Mouse (Mus musculus) spleen, postnatal 0 days (tissue): Measurements from ENCODE around the gene Rmnd1. TPM values are rescaled to one million over a fixed set of nuclear protein-coding genes. Genes with fewer than 3 reads are reported as not detected.

Experiments used
- polyA plus RNA-seq: library from polyadenylated mRNA; unstranded; fragments of >200 nt; fragmentation: Nextera tagmentation; extraction: Ambion mirVana; gene quantifications from 2 replicates; pipeline ENCODE4 v1.2.1, GENCODE M21; 2015

Gene Rmnd1
- polyA plus RNA-seq: 20.1 and 23.4 TPM in 2 replicates

GRCm38 (mm10) chr10:4432123-4432931, at the start of gene Rmnd1, which contains the start of gene Armt1:
Gene Rmnd1, minus strand, starts transcription at chr10:4432388.
Gene Armt1, plus strand, starts transcription at chr10:4432467.

GRCm38 (mm10) chr10:4387701-4388383, 44.3 kb downstream of the Rmnd1 start, which contains the start of gene Zbtb2:
Gene Zbtb2, minus strand, starts transcription at chr10:4388108.

Other genes starting within 250 kb of the Rmnd1 start
- gene Akap12, start 166.0 kb downstream of the Rmnd1 start, polyA plus RNA-seq: 21.0 and 28.0 TPM in 2 replicates
- gene Zbtb2, start 44.3 kb downstream of the Rmnd1 start, polyA plus RNA-seq: 5.1 and 5.3 TPM in 2 replicates
- gene Armt1, start 79 bp upstream of the Rmnd1 start, polyA plus RNA-seq: 20.1 and 20.3 TPM in 2 replicates
- gene Ccdc170, start 50.1 kb upstream of the Rmnd1 start, polyA plus RNA-seq: not detected in 2 replicates
- gene Esr1, start 179.2 kb upstream of the Rmnd1 start, polyA plus RNA-seq: 0.74 and 0.83 TPM in 2 replicates